Mouse (Mus musculus) ES-Bruce4 (cell line): Measurements from ENCODE around the gene Rab27a. TPM values are rescaled to one million over a fixed set of nuclear protein-coding genes. Genes with fewer than 3 reads are reported as not detected.
"Not testable (repeated sequence)": the region's sequence is repeated elsewhere in the genome, so short reads cannot be mapped to it uniquely, and the experiment has no call there.

Experiments
- H3K27ac ChIP-seq: 2 replicates; pipeline ENCODE4 v1.5.1; 2012; ENCODE audit warnings: low read length, inconsistent platforms; ENCODE audit not compliant: insufficient read depth
- H3K27me3 ChIP-seq: 2 replicates; pipeline ENCODE4 v1.6.1; 2012; ENCODE audit warnings: mild to moderate bottlenecking, low read length, inconsistent platforms; ENCODE audit not compliant: control insufficient read depth, poor library complexity, insufficient read depth, severe bottlenecking
- H3K36me3 ChIP-seq: 2 replicates; pipeline ENCODE4 v1.6.1; 2012; ENCODE audit warnings: inconsistent platforms, mild to moderate bottlenecking, low read length, moderate library complexity; ENCODE audit not compliant: control insufficient read depth, poor library complexity, insufficient read depth, severe bottlenecking
- H3K4me1 ChIP-seq: one replicate; pipeline ENCODE4 v1.8.1; 2011; ENCODE audit warnings: low read length; ENCODE audit not compliant: control insufficient read depth, insufficient read depth
- H3K4me3 ChIP-seq: 2 replicates; pipeline ENCODE4 v1.5.1; 2011; ENCODE audit warnings: low read depth, mild to moderate bottlenecking, low read length
- H3K9ac ChIP-seq: 2 replicates; pipeline ENCODE4 v1.6.1; 2012; ENCODE audit warnings: low read depth, mild to moderate bottlenecking, inconsistent platforms; ENCODE audit not compliant: poor library complexity, severe bottlenecking
- H3K9me3 ChIP-seq: replicated peaks from 2 replicates; pipeline ENCODE4 v1.6.1; 2012; ENCODE audit warnings: mild to moderate bottlenecking, low read length, inconsistent platforms; ENCODE audit not compliant: control insufficient read depth, poor library complexity, insufficient read depth, severe bottlenecking
- CTCF ChIP-seq: IDR thresholded peaks from one replicate; pipeline ENCODE4 v1.8.1; 2011; ENCODE audit warnings: low read depth, low read length
- EP300 ChIP-seq: IDR thresholded peaks from 2 replicates; pipeline ENCODE4 v1.6.1; 2011; ENCODE audit warnings: low read depth, low read length; ENCODE audit not compliant: insufficient read depth
- POLR2A ChIP-seq: IDR thresholded peaks from one replicate; pipeline ENCODE4 v1.8.1; 2011; ENCODE audit warnings: low read length; ENCODE audit not compliant: insufficient read depth
- polyA plus RNA-seq: library from polyadenylated mRNA; stranded (reverse); fragments of >200 nt; gene quantifications from 2 replicates; pipeline ENCODE4 v1.2.4, GENCODE M21; 2011; ENCODE audit warnings: low read depth; ENCODE audit not compliant: missing spikeins, insufficient read depth, insufficient read length

Gene Rab27a
- polyA plus RNA-seq, 1 experiment, result 18.2 TPM

GRCm38 (mm10) chr9:73068230-73068679 is 23.6 kb downstream of the Rab27a start:
- Histone ChIP-seq H3K9me3 (no peaks in the 10 kb centered on the region), H3K27ac (peak overlapping the region; percentile 55), H3K4me1 (peaks cover 14% of the 10 kb centered on the region), H3K36me3 (no peaks in the 10 kb centered on the region), H3K4me3 (0 out of 2 replicates have a peak overlapping the region, but pooled peaks have one; percentile 4), H3K9ac (peak overlapping the region; percentile 39), H3K27me3 (no peaks in the 10 kb centered on the region)
- TF ChIP-seq CTCF (no peak), EP300 (no peak), POLR2A (no peak)

- H3K27me3 ChIP-seq, result no peaks in the 10 kb centered on the region
- no peaks in the 10 kb centered on the region for H3K36me3 ChIP-seq
- H3K9me3 ChIP-seq, result no peaks in the 10 kb centered on the region
- peaks cover 14% of the 10 kb centered on the region for H3K4me1 ChIP-seq
- no peak overlapping the region for H3K4me3 ChIP-seq
- no peak for TF ChIP-seq POLR2A
- no peak for TF ChIP-seq CTCF
- TF ChIP-seq EP300, result no peak
- H3K9ac ChIP-seq, result no peak overlapping the region
- 0 out of 2 replicates have a peak overlapping the region, but pooled peaks have one; percentile 17 for H3K27ac ChIP-seq
Observed at GRCm38 (mm10) chr9:73068688-73069087, 24.0 kb downstream of the Rab27a start.

- Histone ChIP-seq H3K9me3 (no peaks in the 10 kb centered on the region), H3K36me3 (no peaks in the 10 kb centered on the region), H3K9ac (0 out of 2 replicates have a peak overlapping the region, but pooled peaks have one; percentile 24), H3K27ac (peak overlapping the region; percentile 99), H3K27me3 (no peaks in the 10 kb centered on the region), H3K4me3 (no peak overlapping the region), H3K4me1 (peaks cover 17% of the 10 kb centered on the region)
- TF ChIP-seq POLR2A (no peak), CTCF (peak; percentile 29), EP300 (peak; percentile 69; the same call in 1 of the 2 replicates)
Observed at GRCm38 (mm10) chr9:73070971-73071659, 26.5 kb downstream of the Rab27a start.

GRCm38 (mm10) chr9:73072426-73072825 is 27.8 kb downstream of the Rab27a start:
- TF ChIP-seq POLR2A (no peak), EP300 (no peak), CTCF (no peak)
- H3K27me3 ChIP-seq, result no peaks in the 10 kb centered on the region
- H3K36me3 ChIP-seq, result no peaks in the 10 kb centered on the region
- no peak overlapping the region for H3K4me3 ChIP-seq
- no peaks in the 10 kb centered on the region for H3K9me3 ChIP-seq
- no peak overlapping the region for H3K9ac ChIP-seq
- no peak overlapping the region for H3K27ac ChIP-seq
- H3K4me1 ChIP-seq, result peaks cover 17% of the 10 kb centered on the region

- Histone ChIP-seq H3K4me3 (no peak overlapping the region), H3K27me3 (no peaks in the 10 kb centered on the region), H3K4me1 (peaks cover 12% of the 10 kb centered on the region), H3K9me3 (no peaks in the 10 kb centered on the region), H3K36me3 (no peaks in the 10 kb centered on the region), H3K27ac (no peak overlapping the region), H3K9ac (no peak overlapping the region)
- TF ChIP-seq CTCF (no peak), EP300 (no peak), POLR2A (no peak)
Observed at GRCm38 (mm10) chr9:73073169-73073568, 28.5 kb downstream of the Rab27a start.

GRCm38 (mm10) chr9:73079349-73079748 is 34.7 kb downstream of the Rab27a start:
- peak overlapping the region; percentile 87 for H3K27ac ChIP-seq
- not testable (repeated sequence) for H3K9me3 ChIP-seq, H3K4me3 ChIP-seq, H3K27me3 ChIP-seq, H3K36me3 ChIP-seq, H3K4me1 ChIP-seq
- H3K9ac ChIP-seq, result peak overlapping the region; percentile 5
